Mouse (Mus musculus): ENCODE data around the gene Vmn1r3. TPM values are rescaled to one million over a fixed set of nuclear protein-coding genes. Genes with fewer than 3 reads are reported as not detected.
"Not testable (repeated sequence)": the region's sequence is repeated elsewhere in the genome, so short reads cannot be mapped to it uniquely, and the experiment has no call there.

The Vmn1r3 gene
- polyA plus RNA-seq, 1 experiment from 2014 or later = not detected

DNA sequence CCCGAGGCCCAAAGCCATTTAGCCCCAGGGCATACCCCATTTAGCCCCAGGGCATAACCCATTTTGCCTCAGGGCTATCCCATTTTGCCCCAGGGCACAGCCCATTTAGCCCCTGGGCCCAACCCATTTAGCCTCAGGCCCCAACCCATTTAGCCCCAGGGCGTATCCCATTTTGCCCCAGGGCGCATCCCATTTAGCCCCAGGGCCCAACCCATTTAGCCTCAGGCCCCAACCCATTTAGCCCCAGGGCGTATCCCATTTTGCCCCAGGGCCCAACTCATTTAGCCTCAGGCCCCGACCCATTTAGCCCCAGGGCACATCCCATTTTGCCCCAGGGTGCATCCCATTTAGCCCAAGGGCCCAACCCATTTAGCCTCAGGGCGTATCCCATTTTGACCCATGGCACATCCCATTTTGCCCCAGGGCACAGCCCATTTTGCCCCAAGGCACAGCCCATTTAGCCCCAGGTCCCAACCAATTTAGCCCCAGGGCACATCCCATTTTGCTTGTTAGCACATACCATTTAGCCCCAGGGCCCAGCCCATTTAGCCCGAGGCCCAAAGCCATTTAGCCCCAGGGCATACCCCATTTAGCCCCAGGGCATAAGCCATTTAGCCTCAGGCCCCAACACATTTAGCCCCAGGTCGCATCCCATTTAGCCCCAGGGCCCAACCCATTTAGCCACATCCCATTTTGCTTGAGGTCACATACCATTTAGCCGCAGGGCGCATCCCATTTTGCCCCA is 8.2 kb downstream of the Vmn1r3 start:
- peak; percentile 11 for DNase-seq (ENCODE audit: extremely low spot score, low spot score)
- H3K36me3 ChIP-seq (replicated peaks); H3K27me3 ChIP-seq (ENCODE audit: poor library complexity, severe bottlenecking); H3K4me1 ChIP-seq; H3K27ac ChIP-seq; H3K4me3 ChIP-seq: not testable (repeated sequence)
- H3K9me3 ChIP-seq = peaks cover 70% of the 10 kb centered on the region
- 88% methylated on average over 10 of the region's 10 CpGs for WGBS

DNA sequence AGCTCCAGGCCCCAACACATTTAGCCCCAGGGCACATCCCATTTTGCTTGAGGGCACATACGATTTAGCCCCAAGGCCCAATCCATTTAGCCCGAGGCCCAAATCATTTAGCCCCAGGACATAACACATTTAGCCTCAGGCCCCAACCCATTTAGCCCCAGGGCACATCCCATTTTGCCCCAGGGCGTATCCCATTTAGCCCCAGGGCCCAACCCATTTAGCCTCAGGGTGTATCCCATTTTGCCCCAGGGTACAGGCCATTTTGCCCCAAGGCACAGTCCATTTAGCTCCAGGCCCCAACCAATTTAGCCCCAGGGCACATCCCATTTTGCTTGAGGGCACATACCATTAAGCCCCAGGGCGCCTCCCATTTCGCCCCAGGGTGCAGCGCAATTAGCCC is 9.0 kb downstream of the Vmn1r3 start:
- WGBS = 92% methylated on average over 6 of the region's 6 CpGs
- not testable (repeated sequence) for H3K27ac ChIP-seq; H3K4me1 ChIP-seq; H3K36me3 ChIP-seq (replicated peaks); H3K4me3 ChIP-seq; DNase-seq (ENCODE audit: extremely low spot score, low spot score); H3K27me3 ChIP-seq (ENCODE audit: poor library complexity, severe bottlenecking)
- H3K9me3 ChIP-seq = peaks cover 66% of the 10 kb centered on the region

DNA sequence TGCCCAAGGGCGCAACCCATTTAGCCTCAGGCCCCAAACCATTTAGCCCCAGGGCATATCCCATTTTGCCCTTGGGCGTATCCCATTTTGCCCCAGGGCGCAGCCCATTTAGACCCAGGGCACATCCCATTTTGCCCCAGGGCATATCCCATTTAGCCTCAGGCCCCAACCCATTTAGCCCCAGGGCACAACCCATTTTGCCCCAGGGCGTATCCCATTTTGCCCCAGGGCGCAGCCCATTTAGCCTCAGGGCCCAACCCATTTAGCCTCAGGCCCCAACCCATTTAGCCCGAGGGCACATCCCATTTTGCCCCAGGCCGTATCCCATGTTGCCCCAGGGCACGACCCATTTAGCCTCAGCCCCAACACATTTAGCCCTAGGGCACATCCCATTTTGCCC is 9.4 kb downstream of the Vmn1r3 start:
- 83% methylated on average over 6 of the region's 8 CpGs for WGBS
- H3K27ac ChIP-seq; H3K27me3 ChIP-seq (ENCODE audit: poor library complexity, severe bottlenecking); H3K36me3 ChIP-seq (replicated peaks); DNase-seq (ENCODE audit: extremely low spot score, low spot score); H3K4me1 ChIP-seq; H3K4me3 ChIP-seq: not testable (repeated sequence)
- H3K9me3 ChIP-seq = peaks cover 62% of the 10 kb centered on the region

DNA sequence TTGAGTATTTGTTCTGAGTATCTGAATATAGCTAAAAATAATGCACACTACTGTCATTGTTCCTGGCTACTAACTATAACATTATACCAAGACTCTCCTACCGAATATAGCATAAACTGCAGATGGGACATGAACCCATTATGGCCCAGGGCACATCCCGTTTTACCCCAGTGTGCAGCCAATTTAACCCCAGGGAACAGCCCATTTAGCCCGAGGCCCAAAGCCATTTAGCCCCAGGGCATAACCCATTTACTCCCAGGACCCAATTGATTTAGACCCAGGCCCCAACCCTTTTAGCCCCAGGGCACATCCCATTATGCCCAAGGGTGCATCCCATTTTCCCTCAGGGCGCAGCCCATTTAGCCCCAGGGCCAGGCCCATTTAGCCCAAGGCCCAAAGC is 10.6 kb downstream of the Vmn1r3 start:
- not testable (repeated sequence) for H3K27ac ChIP-seq; H3K4me3 ChIP-seq; H3K27me3 ChIP-seq (ENCODE audit: poor library complexity, severe bottlenecking); H3K36me3 ChIP-seq (replicated peaks); H3K4me1 ChIP-seq; DNase-seq (ENCODE audit: extremely low spot score, low spot score)
- WGBS = 76% methylated on average over 4 of the region's 4 CpGs
- H3K9me3 ChIP-seq = peaks cover 50% of the 10 kb centered on the region

DNA sequence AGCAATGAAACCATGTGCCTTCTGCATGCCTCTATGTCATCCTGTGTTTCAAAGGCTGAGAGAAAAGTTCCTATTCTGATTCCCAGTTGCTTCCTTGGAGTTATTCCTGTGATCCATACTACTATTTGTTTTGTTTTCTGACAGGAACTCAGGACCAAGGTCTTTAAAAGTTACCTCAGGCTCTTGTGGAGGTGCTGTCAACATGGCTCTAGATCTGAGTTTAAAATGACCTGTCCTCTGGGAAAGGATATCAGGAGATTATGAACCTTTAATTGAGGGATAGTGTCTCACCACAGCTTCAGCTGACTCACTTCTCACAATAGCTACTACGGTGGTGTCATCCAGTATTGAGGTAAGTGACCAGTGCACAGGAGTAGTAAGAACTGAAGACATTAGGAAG is 18.1 kb downstream of the Vmn1r3 start, which contains the start of gene Vmn1r2:
Vmn1r2 (plus strand) TSS at position 301 of the 400 bp plus-strand sequence.
- H3K4me1 ChIP-seq; H3K27ac ChIP-seq; H3K36me3 ChIP-seq (replicated peaks); H3K27me3 ChIP-seq (ENCODE audit: poor library complexity, severe bottlenecking); DNase-seq (ENCODE audit: extremely low spot score, low spot score); H3K4me3 ChIP-seq: not testable (repeated sequence)
- WGBS = no CpG with 5 or more reads among the region's 1 CpGs
- H3K9me3 ChIP-seq = peaks cover 22% of the 10 kb centered on the region

DNA sequence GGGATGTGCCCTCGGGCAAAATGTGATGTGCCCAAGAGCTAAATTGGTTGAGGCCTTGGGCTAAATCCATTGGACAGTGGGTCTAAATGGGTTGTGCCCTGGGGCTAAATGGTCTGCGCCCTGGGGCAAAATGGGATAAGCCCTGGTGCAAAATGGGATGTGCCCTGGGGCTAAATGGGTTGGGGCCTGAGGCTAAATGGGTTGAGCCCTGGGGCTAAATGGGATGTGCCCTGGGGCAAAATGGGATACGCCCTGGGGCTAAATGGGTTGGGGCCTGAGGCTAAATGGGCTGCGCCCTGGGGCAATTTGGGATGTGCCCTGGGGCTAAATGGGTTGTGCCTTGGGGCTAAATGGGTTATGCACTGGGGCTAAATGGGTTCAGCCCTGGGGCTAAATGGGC is 20.1 kb downstream of the Vmn1r3 start:
- H3K4me1 ChIP-seq = no peaks in the 10 kb centered on the region
- no peak overlapping the region for H3K4me3 ChIP-seq
- H3K36me3 ChIP-seq (replicated peaks) = no peaks in the 10 kb centered on the region
- 88% methylated on average over 4 of the region's 4 CpGs for WGBS
- H3K27ac ChIP-seq = no peak overlapping the region
- H3K9me3 ChIP-seq = peaks cover 22% of the 10 kb centered on the region
- DNase-seq (ENCODE audit: extremely low spot score, low spot score) = peak; percentile 14
- no peaks in the 10 kb centered on the region for H3K27me3 ChIP-seq (ENCODE audit: poor library complexity, severe bottlenecking)

DNA sequence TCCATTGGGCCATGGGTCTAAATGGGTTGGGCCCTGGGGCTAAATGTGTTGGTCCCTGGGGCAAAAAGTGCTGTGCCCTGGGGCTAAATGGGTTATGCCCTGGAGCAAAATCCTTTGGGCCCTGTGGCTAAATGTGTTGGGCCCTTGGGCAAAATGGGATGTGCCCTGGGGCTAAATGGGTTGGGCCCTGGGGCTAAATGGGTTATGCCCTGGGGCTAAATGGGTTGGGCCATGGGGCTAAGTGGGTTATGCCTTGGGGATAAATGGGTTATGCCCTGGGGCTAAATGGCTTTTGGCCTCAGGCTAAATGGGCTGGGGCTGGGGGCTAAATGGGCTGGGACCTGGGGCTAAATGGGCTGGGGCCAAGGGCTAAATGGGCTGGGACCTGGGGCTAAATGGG is 20.7 kb downstream of the Vmn1r3 start:
- H3K27me3 ChIP-seq (ENCODE audit: poor library complexity, severe bottlenecking); DNase-seq (ENCODE audit: extremely low spot score, low spot score); H3K36me3 ChIP-seq (replicated peaks); H3K27ac ChIP-seq; H3K4me1 ChIP-seq; H3K4me3 ChIP-seq: not testable (repeated sequence)
- H3K9me3 ChIP-seq = peaks cover 22% of the 10 kb centered on the region

DNA sequence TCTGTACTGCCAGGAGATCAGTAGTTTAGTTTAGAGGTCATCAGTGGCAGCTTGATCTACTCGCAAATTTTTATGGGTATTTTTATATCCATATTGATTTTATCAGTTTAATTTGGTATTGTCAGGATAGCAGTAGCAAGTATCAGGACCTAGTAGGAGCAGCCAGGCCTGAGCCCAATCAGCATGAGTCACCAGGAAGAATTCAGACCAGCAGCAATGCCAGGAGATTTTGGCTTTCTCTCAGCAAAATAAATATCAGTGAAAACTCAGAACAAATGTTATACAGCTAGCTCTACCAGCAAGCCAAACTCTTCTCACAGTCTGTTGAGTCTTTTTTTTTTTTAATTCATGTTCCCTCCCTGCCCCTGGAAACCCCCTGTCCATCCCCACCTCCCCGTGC is 31.8 kb downstream of the Vmn1r3 start:
- WGBS = 80% methylated on average over 2 of the region's 2 CpGs
- H3K4me1 ChIP-seq; H3K36me3 ChIP-seq (replicated peaks); H3K27me3 ChIP-seq (ENCODE audit: poor library complexity, severe bottlenecking); H3K27ac ChIP-seq; DNase-seq (ENCODE audit: extremely low spot score, low spot score); H3K4me3 ChIP-seq: not testable (repeated sequence)
- peaks cover 20% of the 10 kb centered on the region for H3K9me3 ChIP-seq

DNA sequence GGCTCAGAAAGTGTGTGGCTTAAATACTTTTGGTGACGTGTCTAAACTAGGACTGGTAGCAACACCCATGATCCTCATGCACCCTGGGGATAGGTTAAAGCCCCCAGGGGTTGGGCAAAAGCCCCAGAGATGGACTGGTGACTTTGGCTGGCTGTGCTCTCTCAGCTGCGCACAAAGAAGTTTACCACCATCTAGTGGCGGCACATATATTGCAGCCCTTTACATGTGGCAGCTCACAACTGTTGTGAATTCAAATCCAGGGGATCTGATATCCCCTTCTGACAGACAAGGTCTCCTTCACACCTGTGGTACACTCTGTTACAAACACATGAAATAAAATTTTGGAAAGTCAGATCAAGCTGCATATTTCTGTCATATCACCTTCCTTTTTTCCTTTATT is 37.2 kb downstream of the Vmn1r3 start:
- H3K36me3 ChIP-seq (replicated peaks); H3K4me3 ChIP-seq; H3K4me1 ChIP-seq; DNase-seq (ENCODE audit: extremely low spot score, low spot score); H3K27me3 ChIP-seq (ENCODE audit: poor library complexity, severe bottlenecking); H3K27ac ChIP-seq; H3K9me3 ChIP-seq: not testable (repeated sequence)
- WGBS = 17% methylated on average over 1 of the region's 3 CpGs

Other genes with a start within 250 kb of the Vmn1r3 start
- gene Vmn1r2, start 18.0 kb downstream of the Vmn1r3 start, polyA plus RNA-seq (2016; fragmentation: Nextera tagmentation; extraction: Ambion mirVana) = not detected in 2 replicates

Measured in forebrain, embryonic 10.5 days (tissue).